Mouse (Mus musculus): Measurements from ENCODE around the gene Ctnnal1.

GRCm38 (mm10) chr4:56829511-56829921 lies 35.5 kb downstream of the Ctnnal1 start:
- TF ChIP-seq ZC3H11A (IDR thresholded peaks at IDR 0.05; ENCODE audit: borderline replicate concordance, low read depth, low read length) = no peak
- no peak for TF ChIP-seq HCFC1 (IDR thresholded peaks at IDR 0.05; ENCODE audit: borderline replicate concordance, insufficient read depth, low read length)
- no peak for TF ChIP-seq CHD2 (IDR thresholded peaks at IDR 0.05; ENCODE audit: low read depth, low read length)
